Mouse (Mus musculus): ENCODE results near the gene BC061237.
"Not testable (repeated sequence)": the region's sequence is repeated elsewhere in the genome, so short reads cannot be mapped to it uniquely, and the experiment has no call there.

The BC061237 gene

DNA sequence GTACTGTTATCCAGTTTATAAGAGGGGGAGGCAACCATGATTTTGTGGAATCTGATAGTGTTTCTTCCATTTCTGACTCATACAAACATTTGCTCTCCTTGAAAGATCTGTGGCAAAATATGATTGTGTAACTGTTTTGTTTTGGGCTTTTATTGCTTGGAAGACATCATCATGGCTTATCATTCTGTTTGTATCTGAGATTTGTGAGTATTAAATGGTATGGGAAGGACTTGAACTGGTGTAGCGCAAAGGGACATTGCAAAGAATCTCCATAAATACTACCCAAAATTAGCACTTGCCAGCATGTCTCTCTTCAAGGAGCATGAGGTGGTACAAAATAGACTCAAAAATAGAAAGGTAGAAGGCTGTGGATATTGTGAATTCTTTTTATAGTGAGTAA lies at the start of gene BC061237:
BC061237 (plus strand) TSS at position 301 of the 400 bp plus-strand sequence.
- not testable (repeated sequence) for DNase-seq

GRCm38 (mm10) chr14:44517976-44518375 lies 25.7 kb downstream of the BC061237 start, which contains the start of gene Gm17093:
Gene Gm17093, plus strand, starts transcription at chr14:44518276.
- not testable (repeated sequence) for DNase-seq

- not testable (repeated sequence) for DNase-seq
Measured at GRCm38 (mm10) chr14:44547961-44548360, 55.7 kb downstream of the BC061237 start.
